Mouse (Mus musculus): Measurements from ENCODE around the gene Ldha.
A peak's percentile ranks its signal among the peaks of the same experiment; 100 is the strongest.

Gene Ldha

GRCm38 (mm10) chr7:46837073-46837472 is 4.2 kb upstream of the Ldha start:
- no peak for ATAC-seq (ENCODE audit: insufficient number of reproducible peaks, low FRiP score, low TSS enrichment)

DNA sequence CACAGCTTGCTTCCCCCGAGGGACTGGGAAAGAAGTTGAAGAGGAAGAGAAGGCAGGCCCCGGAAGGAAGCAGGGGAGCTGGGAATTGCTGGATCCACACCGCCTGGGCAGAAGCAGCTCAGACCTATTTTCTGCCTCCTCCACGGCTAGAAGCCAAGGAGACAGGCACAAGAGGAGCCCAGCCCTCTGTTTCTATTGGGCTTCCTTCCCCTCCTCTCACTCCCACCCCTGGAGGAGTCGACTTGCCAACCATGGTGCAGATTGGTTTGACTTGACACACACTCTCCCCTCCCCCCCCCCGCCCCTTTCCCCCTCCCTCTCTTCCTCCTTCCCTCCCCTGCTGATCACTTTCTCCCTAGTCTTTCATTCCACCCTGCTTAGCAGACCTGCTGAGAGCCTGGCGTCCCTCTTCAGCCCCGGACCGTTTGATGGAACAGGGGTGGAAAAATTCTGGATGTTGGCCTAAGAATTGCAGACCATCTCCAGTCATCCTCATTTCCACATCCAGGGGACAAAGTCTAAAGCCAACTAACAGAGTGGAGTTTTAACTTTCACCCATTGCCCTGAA is 3.1 kb upstream of the Ldha start:
- 0 out of 2 replicates have a peak, but pooled peaks have one; percentile 33 for ATAC-seq (ENCODE audit: insufficient number of reproducible peaks, low FRiP score, low TSS enrichment)

GRCm38 (mm10) chr7:46838891-46839302 is 2.4 kb upstream of the Ldha start:
- ATAC-seq (ENCODE audit: insufficient number of reproducible peaks, low FRiP score, low TSS enrichment) = peak; percentile 76; the same call in 1 of the 2 replicates

DNA sequence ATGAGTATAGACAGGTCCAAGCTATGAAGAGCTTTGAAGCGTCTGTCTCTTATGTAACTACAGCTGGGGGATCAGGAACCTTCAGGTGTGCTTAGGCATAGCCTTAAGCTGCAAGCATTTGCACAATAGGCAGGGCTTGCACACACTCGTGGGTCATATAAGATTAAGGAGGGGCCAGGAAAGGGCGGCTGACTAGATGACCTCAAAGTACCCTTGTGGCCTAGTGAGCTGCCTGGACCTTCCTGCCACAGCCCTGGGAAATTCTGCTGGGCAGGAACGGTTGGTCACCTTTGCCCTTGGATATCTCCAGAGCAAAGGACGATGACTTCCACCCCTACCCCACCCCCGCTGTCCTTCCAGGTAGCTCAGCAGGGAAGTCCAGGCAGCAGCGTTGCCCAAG is 1.8 kb upstream of the Ldha start:
- ATAC-seq (ENCODE audit: insufficient number of reproducible peaks, low FRiP score, low TSS enrichment) = peak; percentile 47; the same call in 1 of the 2 replicates

DNA sequence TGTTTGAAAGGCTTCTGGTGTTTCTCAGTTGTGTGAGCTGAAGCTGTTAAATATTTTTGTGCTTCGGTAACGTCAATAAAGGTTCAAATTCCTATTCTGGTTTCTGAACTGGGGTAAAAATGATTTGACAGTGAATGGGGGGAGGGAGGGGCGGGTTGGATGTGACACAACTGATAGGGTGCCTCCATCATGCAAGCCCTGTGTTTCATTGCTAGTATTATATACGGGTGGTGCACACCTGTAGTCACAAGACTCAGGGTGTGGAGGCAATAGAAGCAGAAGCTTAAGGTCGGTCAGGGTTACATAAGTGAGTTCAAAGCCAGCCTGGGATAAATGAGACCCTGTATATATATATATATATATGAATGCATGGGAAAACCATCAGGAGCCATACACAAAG is 1.4 kb upstream of the Ldha start:
- ATAC-seq (ENCODE audit: insufficient number of reproducible peaks, low FRiP score, low TSS enrichment) = no peak

GRCm38 (mm10) chr7:46840326-46840725 is 949 bp upstream of the Ldha start:
- no peak for ATAC-seq (ENCODE audit: insufficient number of reproducible peaks, low FRiP score, low TSS enrichment)

DNA sequence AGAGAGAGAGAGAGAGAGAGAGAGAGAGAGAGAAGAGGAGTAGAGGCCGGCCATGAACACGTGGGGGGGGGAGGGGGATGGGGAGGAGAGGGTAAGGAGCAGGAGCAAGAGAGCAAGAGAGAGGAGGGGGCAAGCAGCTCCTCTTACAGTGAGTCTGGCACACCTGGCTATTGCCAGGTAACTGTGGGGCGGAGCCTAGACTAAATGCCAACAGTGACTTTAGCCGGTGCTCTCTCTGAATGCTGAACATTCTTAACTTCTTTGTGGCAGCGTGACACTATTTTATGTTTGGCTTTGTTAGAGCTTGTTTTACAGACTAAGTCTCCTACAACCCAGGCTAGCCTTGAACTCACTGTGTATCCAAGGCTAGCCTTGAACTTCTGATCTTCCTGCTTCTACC is 1.0 kb downstream of the Ldha start:
- ATAC-seq (ENCODE audit: insufficient number of reproducible peaks, low FRiP score, low TSS enrichment) = no peak

DNA sequence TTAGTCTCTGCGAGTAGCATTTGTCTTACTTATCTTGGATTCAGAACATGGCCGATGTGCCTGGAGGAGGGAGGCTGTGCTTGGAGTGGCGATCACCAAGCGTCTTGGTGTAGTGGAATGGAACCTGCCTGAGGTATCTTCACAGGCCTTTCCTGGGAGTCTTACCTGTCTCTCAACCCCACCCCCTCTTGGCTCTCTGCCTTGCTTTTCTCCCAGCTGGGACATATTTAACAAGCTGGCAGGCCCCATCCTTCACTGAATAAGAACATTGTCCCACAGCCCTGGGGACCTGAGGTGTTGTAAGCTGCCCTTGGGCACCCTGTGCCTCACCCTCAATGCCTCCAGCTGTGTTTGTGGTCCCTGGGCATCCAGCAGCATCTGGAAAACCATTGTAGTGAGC is 2.3 kb downstream of the Ldha start:
- no peak for ATAC-seq (ENCODE audit: insufficient number of reproducible peaks, low FRiP score, low TSS enrichment)

GRCm38 (mm10) chr7:46845211-46845977 is 4.1 kb downstream of the Ldha start:
- ATAC-seq (ENCODE audit: insufficient number of reproducible peaks, low FRiP score, low TSS enrichment) = peak; percentile 53; the same call in 1 of the 2 replicates

- ATAC-seq (ENCODE audit: insufficient number of reproducible peaks, low FRiP score, low TSS enrichment) = peak; percentile 45; the same call in 1 of the 2 replicates
Observed at GRCm38 (mm10) chr7:46845978-46846485, 4.8 kb downstream of the Ldha start.

- 0 out of 2 replicates have a peak, but pooled peaks have one; percentile 53 for ATAC-seq (ENCODE audit: insufficient number of reproducible peaks, low FRiP score, low TSS enrichment)
Observed at GRCm38 (mm10) chr7:46846486-46847244, 5.4 kb downstream of the Ldha start.

DNA sequence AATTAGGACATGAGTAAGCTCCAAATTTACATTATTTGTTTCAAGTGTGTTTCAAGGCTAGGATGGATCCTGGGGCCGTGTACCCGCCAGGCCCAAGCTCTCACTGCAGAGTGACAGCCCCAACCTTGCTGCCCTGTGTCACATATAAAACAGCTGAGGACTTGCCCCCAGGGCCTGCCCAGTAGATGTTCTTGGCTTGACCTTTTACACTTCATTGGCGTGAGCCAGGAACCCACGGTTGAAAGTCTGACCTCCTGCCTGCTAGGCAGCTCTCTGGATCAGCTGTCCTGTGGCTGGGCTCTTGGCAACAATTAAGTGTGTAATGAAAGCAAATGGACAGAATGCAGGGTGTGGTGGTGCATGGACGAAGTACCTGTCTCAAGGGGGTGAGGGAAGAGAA is 8.0 kb downstream of the Ldha start:
- ATAC-seq (ENCODE audit: insufficient number of reproducible peaks, low FRiP score, low TSS enrichment) = no peak

- no peak for ATAC-seq (ENCODE audit: insufficient number of reproducible peaks, low FRiP score, low TSS enrichment)
Observed at GRCm38 (mm10) chr7:46851026-46851425, 9.8 kb downstream of the Ldha start.

DNA sequence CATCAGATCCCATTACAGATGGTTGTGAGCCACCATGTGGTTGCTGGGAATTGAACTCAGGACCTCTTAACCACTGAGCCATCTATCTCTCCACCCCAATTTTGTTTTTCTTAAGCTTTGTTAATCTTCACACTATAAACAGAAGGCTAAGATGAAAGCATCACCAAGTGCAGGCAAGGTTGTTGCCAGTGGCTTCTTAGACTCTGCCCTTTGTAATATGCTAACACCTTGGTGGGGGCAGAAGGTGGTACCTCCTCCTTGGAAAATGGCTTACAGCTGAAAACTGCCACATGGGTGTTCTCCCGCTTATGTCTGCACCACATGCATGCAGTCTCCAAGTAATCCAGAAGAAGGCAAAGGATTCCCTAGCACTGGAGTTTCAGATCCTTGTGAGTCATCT is 11.4 kb downstream of the Ldha start:
- no peak for ATAC-seq (ENCODE audit: insufficient number of reproducible peaks, low FRiP score, low TSS enrichment)

GRCm38 (mm10) chr7:46853365-46853764 is 12.1 kb downstream of the Ldha start:
- ATAC-seq (ENCODE audit: insufficient number of reproducible peaks, low FRiP score, low TSS enrichment) = no peak

DNA sequence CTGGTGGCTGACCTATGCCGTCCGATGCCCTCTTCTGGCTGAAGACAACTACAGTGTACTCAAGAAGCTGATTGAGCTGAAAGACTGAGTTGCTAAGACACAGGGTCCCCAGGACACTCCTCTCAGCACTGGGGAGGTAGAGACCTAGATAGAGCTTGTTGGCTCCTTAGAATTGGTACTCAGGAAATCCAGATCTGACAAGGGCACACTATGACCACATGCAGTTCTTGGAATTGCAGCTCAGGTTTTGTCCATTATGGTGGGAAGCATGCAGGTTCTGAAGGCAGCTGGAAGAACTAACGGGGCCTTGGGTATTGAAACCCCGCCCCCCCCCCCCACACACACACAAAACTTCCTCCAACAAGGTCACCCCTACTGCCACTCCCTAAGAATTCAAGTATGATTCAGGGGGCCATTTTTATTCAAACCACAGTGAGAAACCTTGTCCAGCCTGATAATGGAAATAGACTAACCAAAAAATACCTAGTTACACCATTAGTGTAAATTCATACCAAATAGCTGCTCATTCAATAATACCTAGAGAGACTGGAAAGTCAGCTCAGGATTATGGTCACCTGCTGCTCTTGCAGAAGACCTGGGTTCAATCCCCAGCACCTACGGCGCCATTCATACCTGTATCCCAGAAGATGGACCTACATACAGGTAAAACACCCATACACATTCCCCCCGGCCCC is 14.7 kb downstream of the Ldha start:
- no peak for ATAC-seq (ENCODE audit: insufficient number of reproducible peaks, low FRiP score, low TSS enrichment)

DNA sequence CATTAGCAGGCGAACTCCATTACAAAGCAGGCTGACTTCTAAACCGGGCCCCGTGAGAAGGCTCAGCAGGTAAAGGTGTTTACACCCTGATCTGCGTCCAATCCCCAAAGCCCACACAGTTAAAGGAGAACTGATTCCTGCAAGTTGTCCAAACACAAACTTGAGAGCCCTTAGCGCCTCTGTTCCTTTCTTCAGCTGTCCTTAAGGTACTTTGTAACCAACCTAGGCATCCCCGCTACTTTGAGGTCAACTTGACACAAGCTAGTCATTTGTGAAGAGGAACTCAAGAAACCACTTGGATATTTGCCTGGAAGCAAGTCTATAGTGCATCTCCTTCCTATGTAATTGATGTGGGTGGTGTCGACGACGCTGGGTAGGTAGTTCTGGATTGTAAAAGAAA is 16.2 kb downstream of the Ldha start:
- ATAC-seq (ENCODE audit: insufficient number of reproducible peaks, low FRiP score, low TSS enrichment) = no peak

DNA sequence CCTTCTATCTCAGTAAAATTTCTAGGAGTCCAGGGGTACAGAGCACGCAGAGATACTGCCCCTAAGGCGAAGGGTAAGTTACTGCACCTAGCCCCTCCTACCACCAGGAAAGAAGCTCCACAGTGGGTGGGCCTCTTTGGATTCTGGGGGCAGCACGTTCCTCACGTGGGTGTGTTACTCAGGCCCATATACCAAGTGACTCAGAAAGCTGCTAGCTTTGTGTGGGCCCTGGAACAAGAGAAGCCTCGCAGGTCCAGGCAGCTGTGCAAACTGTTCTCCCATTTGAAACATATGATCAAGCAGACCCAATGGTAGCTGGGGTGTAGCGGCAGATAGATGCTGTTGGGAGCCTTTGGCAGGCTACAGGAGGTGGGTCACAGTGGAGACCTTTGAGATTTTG is 17.8 kb downstream of the Ldha start:
- ATAC-seq (ENCODE audit: insufficient number of reproducible peaks, low FRiP score, low TSS enrichment) = no peak

DNA sequence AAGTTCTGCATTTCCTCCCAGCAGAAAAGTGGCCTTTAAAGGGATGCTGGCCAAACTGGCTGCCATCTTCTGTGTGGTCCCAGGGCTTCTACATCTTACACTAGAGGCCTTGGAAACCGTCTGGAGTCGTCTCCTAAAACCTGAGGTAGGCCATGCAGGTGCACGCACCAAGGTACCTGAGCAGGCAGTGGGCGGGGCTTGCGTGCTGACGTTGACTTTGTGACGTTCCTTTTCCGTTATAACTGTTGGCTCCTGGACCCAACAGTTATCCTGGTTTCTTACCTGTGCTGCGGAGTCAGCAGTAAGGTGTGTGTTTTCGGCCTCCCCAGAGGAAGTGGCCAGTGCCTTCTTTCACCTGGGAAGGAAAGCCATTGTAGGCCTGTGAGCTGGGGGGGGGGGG is 19.7 kb downstream of the Ldha start, which contains the start of gene Ldhc:
Ldhc (plus strand) TSS at position 208 of the 400 bp plus-strand sequence.
- no peak for ATAC-seq (ENCODE audit: insufficient number of reproducible peaks, low FRiP score, low TSS enrichment)

DNA sequence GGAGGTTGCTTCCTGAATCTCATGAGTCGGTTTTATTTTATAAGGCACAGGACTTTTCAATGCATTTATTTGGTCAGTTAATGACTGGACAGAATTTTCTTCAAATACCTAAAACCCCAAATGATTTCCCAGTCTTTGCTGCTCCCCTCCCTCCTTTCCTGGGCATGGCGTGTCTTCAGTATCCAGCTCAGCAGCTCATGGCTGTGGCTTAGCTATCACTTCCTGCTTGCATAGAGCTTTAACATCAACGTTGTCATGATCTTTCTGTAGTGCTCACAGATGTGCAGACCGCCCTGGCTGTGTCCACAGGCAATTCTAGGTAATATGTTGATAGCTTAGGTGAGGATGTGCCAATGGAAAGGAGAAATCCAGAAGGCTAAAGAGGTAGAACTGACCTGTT is 30.7 kb downstream of the Ldha start:
- no peak for ATAC-seq (ENCODE audit: insufficient number of reproducible peaks, low FRiP score, low TSS enrichment)

All from cerebellum, adult (tissue).